Mouse (Mus musculus) CD4-positive helper T cell, adult 2 months (primary cell): ENCODE measurements around the gene Klrb1c.
"Not testable (repeated sequence)": the region's sequence is repeated elsewhere in the genome, so short reads cannot be mapped to it uniquely, and the experiment has no call there.

Experiments
- DNase-seq: peaks from one replicate; pipeline ENCODE4 v3.0.0-alpha.2; 2012; ENCODE audit warnings: low read depth, missing footprints, low spot score

Gene Klrb1c

DNA sequence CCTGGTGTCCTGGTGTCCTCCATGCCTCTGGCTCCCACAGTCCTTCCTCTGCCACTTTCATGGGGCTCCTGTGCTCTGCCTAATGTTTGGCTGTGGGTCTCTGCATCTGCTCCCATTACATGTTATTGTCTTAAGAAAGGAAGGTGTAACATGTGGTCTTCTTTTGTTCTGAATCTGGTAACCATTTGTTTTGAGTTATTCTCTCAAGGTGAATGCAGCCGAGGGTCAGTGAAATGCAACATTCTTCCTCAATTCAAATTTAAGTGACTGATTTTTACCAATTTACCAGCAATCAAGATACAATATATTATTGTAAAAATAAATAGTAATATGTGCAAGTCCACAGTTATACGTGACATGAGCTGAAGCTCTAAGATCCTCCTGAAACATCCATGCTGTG is at the start of gene Klrb1c:
TSS of gene Klrb1c (minus strand) at position 101 of the 400 bp plus-strand sequence.
- DNase-seq, result no peak

DNA sequence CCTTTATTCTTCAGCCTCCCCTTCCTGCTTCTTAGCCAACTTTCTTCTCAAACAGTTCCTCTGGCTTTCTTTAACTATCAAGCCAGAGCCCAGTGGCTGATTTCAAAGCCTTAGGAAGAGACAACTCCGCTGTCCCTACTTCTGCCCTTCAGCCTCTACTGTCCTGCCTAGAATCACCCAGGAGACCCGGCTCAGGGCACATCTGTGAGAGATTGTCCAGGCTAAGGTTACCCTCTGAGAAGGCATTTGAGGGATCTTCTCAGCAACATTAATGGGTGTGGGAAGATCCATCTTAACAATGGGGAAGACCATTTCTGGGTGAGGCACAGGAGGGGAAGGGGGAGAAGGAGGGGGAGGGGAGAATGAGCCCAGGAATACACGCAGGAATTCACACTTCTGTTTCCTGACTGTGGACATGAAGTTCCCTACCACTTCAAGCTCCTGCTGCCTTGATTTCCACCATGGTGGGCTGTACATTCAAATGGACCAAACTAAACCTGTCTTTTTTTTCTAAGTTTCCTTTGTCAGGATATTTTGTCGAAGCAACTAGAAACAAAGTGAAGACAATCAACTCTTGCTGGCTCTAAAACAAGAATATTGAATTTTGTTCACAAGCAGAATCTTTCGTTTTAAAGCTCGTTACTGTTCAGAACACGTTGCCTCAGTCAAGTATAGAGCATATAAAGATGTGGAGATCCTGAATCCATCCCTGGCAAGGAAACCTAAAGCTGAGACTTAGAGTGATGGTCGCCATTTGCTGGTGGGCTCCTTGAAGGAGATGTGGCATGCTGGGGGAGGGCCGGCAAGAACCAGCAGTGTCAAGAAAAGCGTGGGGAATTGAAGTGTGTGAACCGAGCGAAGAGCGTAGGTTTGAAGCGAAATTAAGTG is 48.7 kb upstream of the Klrb1c start:
- DNase-seq, result peak; percentile 34

DNA sequence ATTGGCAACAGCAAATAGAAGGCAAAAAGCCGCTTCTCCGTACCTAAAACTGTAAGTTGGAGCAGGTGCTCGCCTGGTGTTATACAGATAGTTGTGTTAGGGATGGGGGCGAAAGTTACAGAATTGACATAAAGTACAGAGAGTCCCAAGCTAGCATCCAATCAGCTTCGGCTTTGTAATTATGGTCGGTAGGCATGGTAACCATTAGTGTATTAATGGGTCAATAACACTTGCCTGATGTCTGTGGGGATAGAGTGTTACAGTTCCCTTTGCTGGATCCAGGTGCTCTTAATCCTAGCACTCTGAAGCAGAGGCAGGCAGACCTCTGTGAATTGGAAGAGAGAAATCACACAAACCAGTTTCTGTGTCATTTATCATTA is 47.9 kb upstream of the Klrb1c start:
- DNase-seq, result peak; percentile 50

DNA sequence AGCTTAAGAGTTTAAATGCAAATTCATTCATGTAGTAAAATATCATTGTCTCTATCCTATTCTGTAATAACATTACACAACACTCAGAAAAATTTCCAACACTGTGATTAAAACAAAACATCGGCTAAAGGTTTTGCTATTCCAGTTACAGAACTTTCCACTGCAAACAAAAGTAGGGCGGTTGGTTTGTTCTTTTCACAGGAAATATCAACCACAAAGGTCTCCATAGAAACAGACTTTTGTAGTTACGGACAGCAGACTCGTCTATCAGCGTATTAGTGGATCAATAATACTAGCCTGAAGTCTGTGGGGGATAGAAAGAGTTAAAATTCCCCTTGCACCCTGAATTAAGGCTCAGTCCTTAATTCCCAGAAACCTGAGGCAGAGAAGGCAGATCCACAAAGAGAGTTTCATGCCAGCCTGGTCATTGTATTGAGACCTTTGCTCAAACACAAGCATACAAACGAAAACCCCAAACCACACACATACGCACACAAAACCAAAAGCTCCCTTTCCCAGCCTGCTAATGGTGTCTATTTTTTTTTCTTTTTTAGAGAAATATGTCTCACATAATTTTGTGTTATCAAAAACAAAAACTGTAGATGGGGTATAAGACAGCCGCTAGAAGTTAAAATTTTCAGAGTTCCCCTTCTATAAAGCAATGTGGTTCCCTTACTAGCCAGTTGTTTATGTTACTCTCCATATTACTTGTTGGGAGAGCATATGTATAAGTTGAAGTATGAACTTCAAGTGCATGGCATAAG is 47.4 kb upstream of the Klrb1c start:
- DNase-seq, result peak; percentile 86

DNA sequence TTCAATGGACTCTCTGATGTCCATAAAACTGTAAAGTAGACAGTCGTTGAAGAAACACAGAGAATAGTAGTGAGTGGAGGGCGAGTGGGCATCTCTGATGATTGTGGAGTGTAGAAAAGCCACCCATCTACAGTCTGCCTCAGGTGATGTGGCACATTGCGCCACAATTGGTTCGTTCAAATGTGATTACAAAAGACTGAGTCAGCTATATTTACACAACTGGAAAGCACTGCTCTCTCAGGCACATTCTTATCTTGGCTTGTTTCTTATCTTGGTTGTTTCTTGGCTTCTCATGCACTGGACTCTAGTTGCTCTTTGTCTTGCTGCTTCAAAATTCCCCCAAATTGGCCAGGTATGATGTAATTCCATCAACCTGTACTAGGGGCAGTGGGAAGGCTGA is 46.6 kb upstream of the Klrb1c start:
- DNase-seq, result peak; percentile 55

DNA sequence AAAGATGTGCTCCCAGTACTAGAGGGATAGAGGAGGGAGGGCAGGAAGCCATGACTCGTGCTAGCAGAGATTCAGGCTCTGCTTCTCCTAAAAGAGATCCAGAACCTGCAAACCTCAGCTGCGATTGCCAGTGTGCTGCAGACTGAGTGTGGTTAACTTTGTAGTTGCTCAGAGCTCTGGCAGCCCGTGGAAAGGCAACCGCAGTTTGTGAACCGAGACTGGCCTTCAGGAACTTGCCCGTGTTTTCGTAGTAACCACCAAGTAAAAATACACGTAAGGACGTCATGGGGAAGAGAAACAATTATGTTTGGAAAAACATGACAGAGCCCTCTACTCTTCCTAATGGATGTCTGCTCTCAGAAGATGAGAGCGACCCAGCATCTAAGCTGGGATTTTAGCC is 44.0 kb upstream of the Klrb1c start:
- peak; percentile 23 for DNase-seq

DNA sequence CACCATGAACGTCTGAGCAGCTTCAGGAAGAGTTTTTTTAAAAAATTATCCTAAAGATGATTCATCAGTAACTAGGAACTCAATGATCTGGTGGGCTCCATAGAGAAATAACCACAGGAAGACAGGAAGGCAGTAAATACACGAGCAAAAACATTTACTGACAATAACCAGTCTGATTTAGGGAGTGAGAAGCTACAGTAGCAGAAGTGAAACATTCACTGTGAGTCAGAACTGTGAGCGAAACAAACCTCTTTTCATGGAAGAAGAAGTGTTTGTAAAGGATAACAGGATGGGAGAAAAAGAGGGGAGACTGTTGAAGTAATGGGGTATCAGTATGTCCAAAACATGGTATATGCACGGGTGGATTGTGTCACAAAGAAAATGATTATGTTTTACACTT is 40.8 kb upstream of the Klrb1c start:
- no peak for DNase-seq

DNA sequence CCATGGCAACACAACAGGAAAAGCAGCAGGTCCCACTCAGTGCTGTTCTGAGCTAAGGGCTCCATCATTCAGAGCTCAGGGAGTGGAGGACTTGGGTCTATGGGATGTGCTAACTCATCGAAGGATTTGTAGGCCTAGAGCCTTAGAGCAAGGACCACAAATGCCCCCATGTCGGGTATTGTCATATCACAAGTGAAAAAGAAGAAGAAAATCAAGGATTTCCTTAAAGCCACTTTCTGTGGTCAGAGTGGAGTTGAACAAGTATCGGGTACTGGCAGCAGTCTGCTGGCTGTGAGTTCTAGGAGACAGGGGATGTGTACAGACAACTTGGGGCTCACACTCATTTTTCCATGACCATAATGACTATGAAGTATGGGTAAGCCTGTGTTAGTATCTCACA is 37.8 kb upstream of the Klrb1c start:
- DNase-seq, result no peak

DNA sequence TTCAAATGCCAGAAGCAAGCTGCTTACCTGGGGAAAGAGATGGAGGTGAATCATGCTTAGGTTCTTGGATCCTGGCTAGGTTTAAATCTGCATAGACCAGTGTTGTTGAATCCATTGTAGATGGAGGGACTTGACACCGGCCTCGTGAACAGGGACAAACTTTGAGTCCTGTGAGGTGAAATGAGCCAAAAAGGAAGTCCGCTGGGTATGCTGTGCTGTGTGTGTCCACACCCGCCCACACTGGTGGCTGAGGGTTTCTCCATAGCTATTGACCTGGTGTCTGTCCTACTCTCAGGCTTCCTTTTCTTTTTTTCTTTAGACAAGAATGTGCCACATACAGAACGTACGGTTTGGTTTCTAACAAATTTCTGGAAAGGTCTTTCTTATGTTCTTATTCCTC is 37.1 kb upstream of the Klrb1c start, which contains the start of the genes Gm44511 and Klrb1b:
TSS of gene Gm44511 (minus strand) at position 184 of the 400 bp plus-strand sequence.
TSS of gene Klrb1b (minus strand) at position 200 of the 400 bp plus-strand sequence.
- no peak for DNase-seq

DNA sequence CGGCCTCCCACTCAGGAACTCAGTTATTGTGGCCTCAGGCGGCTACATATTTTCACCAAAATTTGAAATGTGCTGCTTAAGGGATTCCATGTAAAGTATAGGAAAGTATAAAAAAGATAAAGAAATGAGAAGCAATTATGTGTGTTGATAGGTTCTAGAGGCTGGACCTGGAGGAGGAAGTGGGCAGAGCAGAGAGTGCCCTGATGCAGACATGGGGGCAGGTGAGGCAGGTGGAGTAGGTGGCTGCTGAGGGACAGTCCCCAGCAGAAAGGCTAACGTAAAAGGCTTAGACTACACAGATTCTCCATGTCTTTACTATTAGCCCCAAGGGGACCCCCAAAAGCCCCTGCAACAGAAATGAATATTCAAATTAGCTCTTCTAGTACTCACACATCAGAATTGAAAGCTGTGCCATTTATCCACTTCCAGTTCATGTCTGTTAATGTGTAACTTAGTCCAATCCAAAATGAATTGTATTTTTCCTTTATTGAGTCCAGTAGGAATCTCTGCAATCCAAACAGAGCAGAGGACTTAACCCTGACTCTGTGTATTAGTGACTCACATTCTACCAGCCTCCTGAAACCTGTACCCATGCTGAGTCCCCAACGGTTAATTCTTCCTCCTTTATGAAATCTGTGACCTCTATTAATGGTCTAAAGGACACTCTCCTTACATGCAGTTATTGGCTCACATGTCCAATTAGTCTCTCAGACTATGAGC is 29.2 kb upstream of the Klrb1c start:
- no peak for DNase-seq

DNA sequence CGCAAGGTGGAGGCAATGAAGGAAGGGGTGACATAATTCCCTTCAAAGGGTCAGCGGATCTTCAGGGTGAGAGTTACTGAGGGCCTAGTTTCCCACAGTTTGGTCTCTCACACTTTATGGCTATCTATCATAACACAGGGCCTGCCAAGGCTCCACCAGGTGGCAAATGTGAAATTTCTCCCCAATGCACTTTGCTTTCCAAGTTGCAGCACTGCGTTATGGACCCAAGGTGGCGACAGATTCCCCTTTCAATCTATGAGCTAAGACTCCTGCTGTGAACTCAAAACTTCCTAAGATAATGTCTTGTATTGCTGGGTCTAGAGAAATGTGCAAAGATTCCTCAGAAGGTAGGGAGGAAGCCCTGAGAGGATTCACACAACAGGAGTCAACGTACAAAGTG is 19.5 kb upstream of the Klrb1c start:
- DNase-seq, result peak; percentile 77

DNA sequence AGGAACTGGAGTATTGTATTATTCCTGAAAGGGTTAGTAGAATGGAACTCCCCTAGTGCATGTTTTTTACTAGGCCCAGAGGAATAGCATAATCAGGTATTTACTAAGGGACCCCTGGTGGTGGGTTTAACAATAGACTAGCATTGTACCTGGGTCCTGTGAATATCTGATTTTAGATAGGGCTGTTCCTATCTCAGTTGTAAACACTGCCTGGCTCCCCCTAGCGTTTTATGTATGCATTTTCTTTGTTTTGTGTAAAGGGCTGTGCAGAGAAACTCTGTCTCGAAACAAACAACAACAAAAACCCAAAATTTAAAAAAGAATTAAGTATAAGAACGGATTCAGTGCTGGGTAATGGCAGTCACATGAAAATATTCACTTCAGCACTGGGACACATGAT is 18.0 kb upstream of the Klrb1c start:
- DNase-seq, result peak; percentile 79

DNA sequence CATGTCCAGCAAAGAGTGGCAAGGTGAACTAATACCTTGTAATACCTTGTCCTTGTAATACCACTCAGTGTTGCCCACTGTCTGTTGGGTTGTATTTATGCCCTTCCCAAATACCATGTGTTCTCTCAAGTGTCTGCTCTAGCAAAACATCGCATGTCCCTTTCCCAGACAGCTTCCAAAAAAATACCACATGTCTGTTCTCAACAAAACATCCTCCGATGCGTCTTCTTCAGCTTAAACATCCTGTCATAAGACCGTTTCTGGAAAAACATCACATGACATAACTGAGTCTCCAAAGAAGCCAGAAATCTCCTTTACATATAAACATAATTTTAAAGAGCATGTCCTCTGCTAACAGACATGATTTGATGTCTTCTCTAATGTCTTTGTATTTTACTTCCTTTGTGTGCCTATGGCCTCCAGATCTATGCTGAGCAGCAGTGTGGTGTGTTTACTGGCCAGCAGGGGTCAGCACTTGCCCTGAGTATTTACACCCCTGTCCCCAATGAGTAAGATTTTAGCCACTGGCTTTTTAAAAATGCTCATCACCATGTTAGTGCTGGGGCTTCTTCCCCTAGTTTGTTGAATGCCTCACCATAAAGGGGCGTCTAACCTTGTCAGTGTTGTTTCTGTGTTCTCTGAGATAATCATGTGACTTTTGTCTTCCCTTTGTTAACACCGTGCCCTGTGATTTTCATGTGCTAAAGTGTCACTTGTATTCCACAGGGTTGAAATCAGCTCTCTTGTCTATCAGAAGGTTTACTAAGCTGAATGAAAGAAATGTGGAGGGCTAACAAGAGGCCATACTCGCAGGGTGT is 16.0 kb upstream of the Klrb1c start:
- DNase-seq, result peak; percentile 81

DNA sequence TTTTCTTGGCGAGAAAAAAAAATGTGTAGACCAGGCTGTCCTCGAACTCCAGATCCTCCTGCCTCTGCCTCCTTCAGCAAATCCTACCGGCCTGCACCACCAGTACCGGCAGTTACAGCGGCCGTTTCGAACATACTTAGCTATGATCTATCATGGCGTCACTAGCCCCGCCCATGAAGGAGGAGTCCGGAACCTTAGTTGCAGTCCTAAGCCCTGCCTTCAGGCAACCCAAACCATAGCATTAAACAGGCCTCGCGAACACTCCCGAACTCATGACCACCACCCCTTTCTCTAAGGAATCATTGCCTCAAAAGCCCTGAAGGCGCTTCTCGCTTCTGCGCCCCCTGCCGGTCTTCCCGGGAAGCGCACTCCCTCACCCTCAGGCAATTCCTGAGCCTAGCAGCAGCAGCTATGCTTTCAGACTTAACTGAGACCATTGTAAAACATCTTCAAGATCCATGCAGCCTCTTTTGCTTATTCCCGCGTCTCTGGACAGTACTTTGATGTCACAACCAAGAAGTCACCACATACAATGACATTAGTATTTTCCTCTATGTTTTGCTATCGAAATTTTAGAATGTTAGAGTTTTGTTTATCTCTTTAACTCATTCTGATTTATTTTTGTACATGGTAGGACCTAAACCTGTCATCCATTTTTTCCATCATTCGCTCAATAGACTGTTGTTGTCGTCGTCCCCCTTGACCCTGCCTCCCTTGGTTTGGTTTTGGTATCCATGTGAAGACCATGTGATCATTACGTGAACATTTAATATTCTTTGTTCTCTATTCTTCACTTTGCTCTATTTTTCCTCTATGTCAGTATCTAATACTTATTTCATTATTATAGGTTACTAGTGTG is 14.2 kb upstream of the Klrb1c start:
- peak; percentile 98 for DNase-seq

DNA sequence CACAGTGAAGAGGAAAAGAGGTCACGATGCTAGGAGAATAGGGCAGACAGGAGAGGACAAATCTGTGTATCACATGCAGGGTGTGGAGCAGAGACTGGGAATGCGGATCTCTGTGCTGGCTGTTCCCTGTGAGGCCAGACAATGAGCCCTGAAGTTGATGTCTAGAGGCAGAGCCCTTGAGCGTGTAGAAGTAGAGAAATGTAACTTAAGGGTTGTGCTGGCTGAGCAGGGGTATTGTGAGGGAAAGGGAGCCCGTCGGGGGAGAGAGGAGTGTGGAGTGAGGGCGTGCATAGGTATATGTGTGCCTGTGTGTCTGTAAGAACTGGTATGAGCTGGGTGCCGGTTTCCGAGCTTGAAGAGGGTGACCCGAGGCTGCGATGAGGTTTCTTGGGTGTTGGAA is 13.5 kb upstream of the Klrb1c start:
- no peak for DNase-seq

DNA sequence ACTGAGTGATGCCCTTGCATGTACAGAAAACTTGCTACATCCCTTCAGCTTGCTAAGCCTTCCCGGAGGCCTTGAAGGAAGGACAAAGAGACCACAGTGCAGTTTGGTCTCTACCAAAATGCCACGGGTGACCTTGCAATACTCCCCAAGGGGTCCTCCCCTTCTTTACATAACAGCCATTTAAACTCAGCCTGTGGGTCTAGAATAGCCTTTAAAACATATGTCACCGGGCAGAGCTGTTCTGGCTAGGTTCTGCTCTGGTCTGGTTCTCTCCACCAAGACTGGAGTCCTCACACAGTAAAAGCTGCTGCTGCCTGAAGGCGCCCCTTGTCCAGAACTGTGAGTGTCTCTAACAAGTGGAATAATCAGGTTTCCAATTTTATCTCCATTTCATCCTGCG is 11.7 kb upstream of the Klrb1c start:
- DNase-seq, result not testable (repeated sequence)

DNA sequence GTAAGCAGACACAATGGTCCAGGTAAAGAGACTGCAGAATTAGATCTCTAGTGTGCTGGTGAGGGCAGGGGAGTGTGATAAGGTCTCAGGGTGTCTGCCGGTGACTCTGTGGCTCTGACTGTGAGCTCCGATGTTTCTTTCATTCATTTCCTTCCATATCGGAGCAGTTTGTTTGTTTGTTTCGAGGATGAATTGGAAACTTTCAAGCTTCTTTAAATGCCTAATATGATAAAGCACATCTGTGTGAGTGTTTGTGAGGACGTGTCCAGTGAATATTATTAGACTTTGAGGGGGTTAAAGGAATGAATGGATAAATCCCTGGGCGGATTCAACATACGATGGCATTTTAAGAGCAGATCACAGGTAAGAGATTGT is 10.9 kb upstream of the Klrb1c start:
- DNase-seq, result no peak

DNA sequence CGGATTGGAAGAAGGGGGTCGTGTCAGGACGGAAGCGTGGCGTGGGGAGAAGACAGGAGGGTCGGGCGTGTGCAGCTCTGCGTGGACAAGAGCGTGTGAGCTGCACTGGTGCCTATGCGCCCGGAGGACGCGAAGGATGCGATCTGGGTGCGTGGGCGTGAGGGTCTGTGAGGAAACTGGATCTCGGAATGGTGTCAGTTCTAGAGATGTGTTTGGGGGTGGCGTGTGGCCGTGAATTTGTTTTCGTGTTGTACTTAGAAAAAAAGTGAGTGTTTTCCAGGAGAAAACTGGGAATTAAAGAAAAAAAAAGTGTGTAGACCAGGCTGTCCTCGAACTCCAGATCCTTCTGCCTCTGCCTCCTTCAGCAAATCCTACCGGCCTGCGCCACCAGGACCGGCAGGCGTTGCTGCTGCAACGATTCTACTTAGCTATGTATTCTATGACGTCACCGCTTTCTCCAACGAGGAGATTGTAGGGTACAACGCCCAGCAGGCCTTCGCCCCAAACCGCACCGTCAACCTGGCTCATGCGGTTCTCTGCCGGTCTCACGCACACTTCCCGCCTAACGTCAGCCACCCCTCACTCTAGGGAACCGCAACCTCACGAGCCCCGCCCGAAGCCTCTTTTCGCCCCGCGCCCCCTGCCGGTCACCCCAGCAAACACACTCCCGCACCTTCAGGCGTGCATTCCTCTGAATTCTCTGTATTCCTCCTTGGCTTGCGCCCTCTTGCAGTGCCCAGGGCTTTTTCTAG is 10.3 kb upstream of the Klrb1c start:
- peak; percentile 93 for DNase-seq

DNA sequence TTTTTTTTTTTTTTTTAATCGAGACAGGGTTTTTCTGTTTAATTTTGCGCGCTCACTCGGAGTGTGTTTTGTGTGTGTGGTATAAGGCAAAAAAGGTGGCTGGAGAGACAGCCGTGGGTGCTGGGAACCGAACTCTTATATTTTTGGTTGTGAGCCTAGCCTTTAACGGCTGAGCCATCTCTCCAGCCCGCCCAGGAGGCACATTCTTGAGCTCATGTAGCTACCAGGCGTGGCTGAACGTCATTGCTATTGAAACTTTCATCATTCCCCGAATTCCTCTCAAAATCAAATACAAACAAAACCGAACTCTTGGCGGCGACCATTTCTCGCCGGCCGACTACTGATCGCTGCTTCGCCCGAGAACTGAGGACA is 9.7 kb upstream of the Klrb1c start:
- DNase-seq, result peak; percentile 84
